Mouse (Mus musculus) brain, embryonic 14.5 days (tissue): ENCODE results near the gene Lhpp.
"Not testable (repeated sequence)": the region's sequence is repeated elsewhere in the genome, so short reads cannot be mapped to it uniquely, and the experiment has no call there.

Source experiments
- CTCF ChIP-seq: fragments of 200-500 bp; IDR thresholded peaks from 2 replicates; pipeline ENCODE4 v1.5.1; 2012; ENCODE audit warnings: inconsistent platforms, mild to moderate bottlenecking, moderate library complexity, borderline replicate concordance; ENCODE audit not compliant: insufficient read depth, insufficient read length; ENCODE audit errors: extremely low read depth
- POLR2A ChIP-seq: fragments of 200-500 bp; IDR thresholded peaks from 2 replicates; pipeline ENCODE4 v1.6.1; 2012; ENCODE audit warnings: mild to moderate bottlenecking, inconsistent platforms, borderline replicate concordance; ENCODE audit not compliant: poor library complexity, insufficient read depth, insufficient read length, severe bottlenecking; ENCODE audit errors: extremely low read depth

DNA sequence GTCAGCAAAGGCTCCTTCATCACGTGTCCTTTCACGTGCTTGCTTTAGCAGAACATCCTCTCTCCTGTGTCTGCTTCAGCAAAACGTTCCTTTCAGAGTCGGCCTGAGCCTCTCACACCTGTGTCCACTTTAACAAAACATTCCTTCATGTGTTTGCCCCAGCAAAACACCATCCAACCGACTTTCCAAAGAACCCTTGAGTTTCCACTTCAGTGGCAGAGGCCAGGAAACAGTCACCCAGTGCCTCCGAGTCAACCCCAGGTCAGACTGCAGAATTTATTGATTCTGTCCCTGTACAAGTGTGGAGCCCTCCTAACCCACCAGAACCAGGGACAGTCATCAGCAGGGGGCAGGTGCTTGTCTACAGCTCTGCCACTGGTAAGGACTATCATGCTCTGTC is 52.4 kb downstream of the Lhpp start:
- TF ChIP-seq POLR2A, CTCF: not testable (repeated sequence)
